Mouse (Mus musculus) ES-E14 (cell line): ENCODE results near the gene Lrrc3c.

Experiments
- CHD2 ChIP-seq: IDR thresholded peaks from 2 replicates; pipeline ENCODE4 v1.6.1; 2014; ENCODE audit warnings: mild to moderate bottlenecking, low read depth, low read length, inconsistent platforms
- HCFC1 ChIP-seq: IDR thresholded peaks from 2 replicates; pipeline ENCODE4 v1.6.1; 2012; ENCODE audit warnings: low read length, inconsistent platforms, borderline replicate concordance; ENCODE audit not compliant: insufficient read depth
- MAFK ChIP-seq: IDR thresholded peaks from 2 replicates; pipeline ENCODE4 v1.6.1; 2014; ENCODE audit warnings: mild to moderate bottlenecking, low read depth, low read length, inconsistent platforms; ENCODE audit not compliant: insufficient read depth
- ZC3H11A ChIP-seq: IDR thresholded peaks from 2 replicates; pipeline ENCODE4 v1.6.1; 2012; ENCODE audit warnings: low read depth, mild to moderate bottlenecking, inconsistent platforms, low read length, borderline replicate concordance
- ZNF384 ChIP-seq: IDR thresholded peaks from 2 replicates; pipeline ENCODE4 v1.6.1; 2012; ENCODE audit warnings: low read depth, low read length, inconsistent platforms

DNA sequence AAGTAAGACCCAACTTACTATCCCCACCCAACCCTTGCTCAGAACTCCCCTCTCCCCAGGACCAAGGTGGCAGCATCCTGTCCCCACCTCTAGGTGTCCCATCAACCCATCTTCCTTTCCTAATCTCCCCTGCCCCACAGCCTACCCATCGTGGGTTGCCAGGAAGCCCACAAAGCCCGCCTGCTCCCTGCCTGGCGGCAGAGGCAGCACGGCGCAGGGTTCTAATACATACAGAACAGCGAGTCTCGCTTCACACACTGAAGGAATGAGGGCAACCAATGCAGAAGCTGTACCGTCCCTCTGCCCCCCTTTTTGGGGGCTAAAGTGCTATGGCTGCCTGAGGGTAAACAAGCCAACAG is 16.1 kb upstream of the Lrrc3c start:
- TF ChIP-seq HCFC1, result no peak
- TF ChIP-seq MAFK, result no peak
- TF ChIP-seq CHD2, result no peak
- TF ChIP-seq ZNF384, result no peak
- no peak for TF ChIP-seq ZC3H11A
